Mouse (Mus musculus) small intestine, adult 2 months (tissue): ENCODE results near the gene Armc2. TPM values are rescaled to one million over a fixed set of nuclear protein-coding genes. Genes with fewer than 3 reads are reported as not detected.

ENCODE experiments used
- H3K27ac ChIP-seq: fragments of 200-500 bp; 2 replicates; pipeline ENCODE4 v1.5.1; 2012; ENCODE audit warnings: low read depth, low read length, control low read depth, inconsistent platforms; ENCODE audit not compliant: insufficient read depth
- H3K27me3 ChIP-seq: fragments of 200-500 bp; 2 replicates; pipeline ENCODE4 v1.6.1; 2012; ENCODE audit warnings: mild to moderate bottlenecking, moderate library complexity, low read length, inconsistent platforms; ENCODE audit not compliant: control insufficient read depth, insufficient read depth
- H3K36me3 ChIP-seq: fragments of 200-500 bp; 2 replicates; pipeline ENCODE4 v1.6.1; 2012; ENCODE audit warnings: mild to moderate bottlenecking, low read length, control low read depth, inconsistent platforms; ENCODE audit not compliant: control insufficient read depth, insufficient read depth
- H3K4me1 ChIP-seq: fragments of 200-500 bp; 2 replicates; pipeline ENCODE4 v1.6.1; 2012; ENCODE audit warnings: low read length, inconsistent platforms, mixed read lengths; ENCODE audit not compliant: control insufficient read depth, insufficient read depth, insufficient read length
- H3K4me3 ChIP-seq: fragments of 200-500 bp; 2 replicates; pipeline ENCODE4 v1.5.1; 2012; ENCODE audit warnings: low read depth, mild to moderate bottlenecking, control low read depth, inconsistent platforms, low read length, moderate library complexity
- CTCF ChIP-seq: fragments of 200-500 bp; IDR thresholded peaks from 2 replicates; pipeline ENCODE4 v1.5.1; 2012; ENCODE audit warnings: low read depth, mild to moderate bottlenecking, control low read depth, inconsistent platforms, low read length, moderate library complexity, mixed read lengths; ENCODE audit not compliant: insufficient replicate concordance, insufficient read length; ENCODE audit errors: extremely low read depth
- POLR2A ChIP-seq: fragments of 200-500 bp; IDR thresholded peaks from 2 replicates; pipeline ENCODE4 v1.6.1; 2012; ENCODE audit warnings: low read depth, mild to moderate bottlenecking, control low read depth, inconsistent platforms, low read length, moderate library complexity
- WGBS: fragments of 180-500 bp; shearing (Covaris S2); methylation state at CpG from one replicate; pipeline ENCODE4 v1.1.7; 2018; 5-methylcytosine and 5-hydroxymethylcytosine counted together
- polyA plus RNA-seq: library from polyadenylated mRNA; depleted of rRNA; stranded (reverse); fragments of >200 nt; gene quantifications from 2 replicates; pipeline ENCODE4 v1.2.3, GENCODE M21; 2012

Armc2 gene
- polyA plus RNA-seq, 1 experiment: 0.60 TPM

GRCm38 (mm10) chr10:41991364-41992058 is 26.7 kb downstream of the Armc2 start:
- 36% methylated on average over 14 of the region's 14 CpGs for WGBS
- Histone ChIP-seq H3K4me3 (no peak overlapping the region), H3K4me1 (no peaks in the 10 kb centered on the region), H3K27me3 (peaks cover 2% of the 10 kb centered on the region; the same call in 1 of the 2 replicates), H3K27ac (peak overlapping the region; percentile 54), H3K36me3 (no peaks in the 10 kb centered on the region)
- TF ChIP-seq CTCF: no peak
- TF ChIP-seq POLR2A: no peak

- Histone ChIP-seq H3K4me3 (no peak overlapping the region), H3K4me1 (no peaks in the 10 kb centered on the region), H3K36me3 (no peaks in the 10 kb centered on the region), H3K27ac (peak overlapping the region; percentile 54; the same call in 1 of the 2 replicates), H3K27me3 (peaks cover 2% of the 10 kb centered on the region; the same call in 1 of the 2 replicates)
- 48% methylated on average over 13 of the region's 13 CpGs for WGBS
- no peak for TF ChIP-seq CTCF
- TF ChIP-seq POLR2A: no peak
Observed at GRCm38 (mm10) chr10:41990896-41991295, 27.3 kb downstream of the Armc2 start.

GRCm38 (mm10) chr10:41988930-41989329 is 29.3 kb downstream of the Armc2 start:
- 0 out of 2 replicates have a peak, but pooled peaks cover 3% of the 10 kb centered on the region for H3K4me1 ChIP-seq
- no peaks in the 10 kb centered on the region for H3K36me3 ChIP-seq
- no peak overlapping the region for H3K27ac ChIP-seq
- TF ChIP-seq CTCF: no peak
- no peak for TF ChIP-seq POLR2A
- peaks cover 2% of the 10 kb centered on the region; the same call in 1 of the 2 replicates for H3K27me3 ChIP-seq
- no peak overlapping the region for H3K4me3 ChIP-seq
- 94% methylated on average over 3 of the region's 3 CpGs for WGBS

- Histone ChIP-seq H3K4me3 (no peak overlapping the region), H3K27ac (no peak overlapping the region), H3K27me3 (peaks cover 2% of the 10 kb centered on the region; the same call in 1 of the 2 replicates), H3K36me3 (no peaks in the 10 kb centered on the region), H3K4me1 (0 out of 2 replicates have a peak, but pooled peaks cover 3% of the 10 kb centered on the region)
- TF ChIP-seq CTCF (no peak), POLR2A (no peak)
- 73% methylated on average over 8 of the region's 8 CpGs for WGBS
Observed at GRCm38 (mm10) chr10:41986126-41986525, 32.1 kb downstream of the Armc2 start.

GRCm38 (mm10) chr10:41984221-41984620 is 34.0 kb downstream of the Armc2 start:
- no peak overlapping the region for H3K4me3 ChIP-seq
- H3K27me3 ChIP-seq: no peaks in the 10 kb centered on the region; the same call in 1 of the 2 replicates
- no peak overlapping the region for H3K27ac ChIP-seq
- 0 out of 2 replicates have a peak, but pooled peaks cover 3% of the 10 kb centered on the region for H3K4me1 ChIP-seq
- 84% methylated on average over 6 of the region's 6 CpGs for WGBS
- no peaks in the 10 kb centered on the region for H3K36me3 ChIP-seq
- TF ChIP-seq POLR2A (no peak), CTCF (no peak)

GRCm38 (mm10) chr10:41982821-41983220 is 35.4 kb downstream of the Armc2 start:
- Histone ChIP-seq H3K27ac (no peak overlapping the region), H3K27me3 (no peaks in the 10 kb centered on the region), H3K36me3 (no peaks in the 10 kb centered on the region), H3K4me3 (no peak overlapping the region), H3K4me1 (0 out of 2 replicates have a peak, but pooled peaks cover 3% of the 10 kb centered on the region)
- no peak for TF ChIP-seq POLR2A
- TF ChIP-seq CTCF: no peak
- 39% methylated on average over 7 of the region's 7 CpGs for WGBS

- 0 out of 2 replicates have a peak, but pooled peaks cover 3% of the 10 kb centered on the region for H3K4me1 ChIP-seq
- H3K4me3 ChIP-seq: no peak overlapping the region
- no peaks in the 10 kb centered on the region for H3K36me3 ChIP-seq
- TF ChIP-seq CTCF (peak; percentile 33; the same call in 1 of the 2 replicates), POLR2A (no peak)
- H3K27ac ChIP-seq: no peak overlapping the region
- no peaks in the 10 kb centered on the region for H3K27me3 ChIP-seq
- WGBS: 24% methylated on average over 6 of the region's 6 CpGs
Observed at GRCm38 (mm10) chr10:41980772-41981383, 37.4 kb downstream of the Armc2 start.
